Mouse (Mus musculus) MEL (cell line): Measurements from ENCODE around the gene Gm8332. TPM values are rescaled to one million over a fixed set of nuclear protein-coding genes. Genes with fewer than 3 reads are reported as not detected.
"Not testable (repeated sequence)": the region's sequence is repeated elsewhere in the genome, so short reads cannot be mapped to it uniquely, and the experiment has no call there.

ENCODE experiments used
- DNase-seq: peaks from one replicate; pipeline ENCODE4 v3.0.0; 2011; ENCODE audit warnings: low read depth, low spot score
- H3K27ac ChIP-seq: 2 replicates; pipeline ENCODE4 v1.5.1; 2012; ENCODE audit warnings: low read depth, mild to moderate bottlenecking, control low read depth, low read length, moderate library complexity; ENCODE audit not compliant: control insufficient read depth
- H3K27me3 ChIP-seq, 2 experiments: fragments of 150-350 bp in 1 of 2; sonication (generic) in 1 of 2; 2 replicates each; pipeline ENCODE4 v1.6.1; 2012; ENCODE audit warnings: low read length in 2 of 2, mild to moderate bottlenecking in 2 of 2, improper control_type of control experiment in 1 of 2, moderate library complexity in 1 of 2; ENCODE audit not compliant: insufficient read depth in 2 of 2, control insufficient read depth in 1 of 2
- H3K36me3 ChIP-seq, 2 experiments: 2 replicates each; pipeline ENCODE4 v1.6.1; 2012 to 2014; ENCODE audit warnings: low read length in 2 of 2, improper control_type of control experiment in 1 of 2, inconsistent platforms in 1 of 2, mild to moderate bottlenecking in 1 of 2; ENCODE audit not compliant: insufficient read depth in 2 of 2, control insufficient read depth in 1 of 2
- H3K4me1 ChIP-seq, 2 experiments: fragments of 150-350 bp in 1 of 2; sonication (generic) in 1 of 2; 2 replicates each; pipeline ENCODE4 v1.6.1; 2012; ENCODE audit warnings: low read length in 2 of 2, improper control_type of control experiment in 1 of 2, mild to moderate bottlenecking in 1 of 2; ENCODE audit not compliant: insufficient read depth in 2 of 2, control insufficient read depth in 1 of 2
- H3K4me3 ChIP-seq, 2 experiments: fragments of 150-350 bp in 1 of 2; sonication (generic) in 1 of 2; 2 replicates each; pipeline ENCODE4 v1.5.1; 2012; ENCODE audit warnings: low read depth in 2 of 2, low read length in 2 of 2, mild to moderate bottlenecking in 2 of 2, moderate library complexity in 2 of 2, control low read depth in 1 of 2, improper control_type of control experiment in 1 of 2; ENCODE audit not compliant: control insufficient read depth in 1 of 2, insufficient read depth in 1 of 2
- H3K79me2 ChIP-seq: 2 replicates; pipeline ENCODE4 v1.6.1; 2012; ENCODE audit warnings: mild to moderate bottlenecking, low read length, moderate library complexity; ENCODE audit not compliant: control insufficient read depth, poor library complexity, insufficient read depth
- H3K9ac ChIP-seq: 2 replicates; pipeline ENCODE4 v1.6.1; 2012; ENCODE audit warnings: low read depth, mild to moderate bottlenecking, control low read depth, low read length, moderate library complexity; ENCODE audit not compliant: control insufficient read depth, poor library complexity, severe bottlenecking
- H3K9me3 ChIP-seq: fragments of 150-350 bp; sonication (generic); replicated peaks from 2 replicates; pipeline ENCODE4 v1.6.1; 2012; ENCODE audit warnings: mild to moderate bottlenecking, low read length, improper control_type of control experiment, moderate library complexity; ENCODE audit not compliant: insufficient read depth
- BHLHE40 ChIP-seq: IDR thresholded peaks from 2 replicates; pipeline ENCODE4 v1.6.1; 2012; ENCODE audit warnings: low read depth, mild to moderate bottlenecking, inconsistent platforms, low read length, improper control_type of control experiment, borderline replicate concordance
- CHD2 ChIP-seq: IDR thresholded peaks from 2 replicates; pipeline ENCODE4 v1.6.1; 2011; ENCODE audit warnings: low read length, improper control_type of control experiment
- CTCF ChIP-seq, 3 experiments: IDR thresholded peaks in 2 of 3; conservative IDR thresholded peaks in 1 of 3; 2 replicates each; pipeline ENCODE4 v1.5.1; 2011 to 2012; ENCODE audit warnings: low read length in 3 of 3, low read depth in 2 of 3, mild to moderate bottlenecking in 2 of 3, improper control_type of control experiment in 1 of 3, inconsistent platforms in 1 of 3, mixed read lengths in 1 of 3, moderate library complexity in 1 of 3; ENCODE audit not compliant: control insufficient read depth in 1 of 3, insufficient read depth in 1 of 3, poor library complexity in 1 of 3, severe bottlenecking in 1 of 3
- E2F4 ChIP-seq: IDR thresholded peaks from 2 replicates; pipeline ENCODE4 v1.6.1; 2011; ENCODE audit warnings: low read depth, low read length, improper control_type of control experiment, borderline replicate concordance
- ETS1 ChIP-seq: IDR thresholded peaks from 2 replicates; pipeline ENCODE4 v1.6.1; 2012; ENCODE audit warnings: low read depth, mild to moderate bottlenecking, inconsistent platforms, low read length, improper control_type of control experiment, moderate library complexity
- KAT2A ChIP-seq: conservative IDR thresholded peaks from 2 replicates; pipeline ENCODE4 v1.6.1; 2012; ENCODE audit warnings: low read depth, low read length, improper control_type of control experiment, inconsistent platforms
- MAX ChIP-seq: IDR thresholded peaks from 2 replicates; pipeline ENCODE4 v1.6.1; 2011; ENCODE audit warnings: low read length, improper control_type of control experiment
- MAZ ChIP-seq: IDR thresholded peaks from 2 replicates; pipeline ENCODE4 v1.6.1; 2012; ENCODE audit warnings: low read depth, mild to moderate bottlenecking, inconsistent platforms, low read length, improper control_type of control experiment
- MEF2A ChIP-seq: IDR thresholded peaks from 2 replicates; pipeline ENCODE4 v1.6.1; 2014; ENCODE audit warnings: low read depth, mild to moderate bottlenecking, inconsistent platforms, low read length, improper control_type of control experiment; ENCODE audit not compliant: poor library complexity, insufficient replicate concordance, severe bottlenecking; ENCODE audit errors: extremely low read depth
- MXI1 ChIP-seq: IDR thresholded peaks from 2 replicates; pipeline ENCODE4 v1.6.1; 2011; ENCODE audit warnings: mild to moderate bottlenecking, low read depth, low read length, improper control_type of control experiment
- MYB ChIP-seq: IDR thresholded peaks from 2 replicates; pipeline ENCODE4 v1.6.1; 2011; ENCODE audit warnings: mild to moderate bottlenecking, low read depth, low read length, improper control_type of control experiment
- MYC ChIP-seq: IDR thresholded peaks from 2 replicates; pipeline ENCODE4 v1.6.1; 2011; ENCODE audit warnings: low read depth, mild to moderate bottlenecking, low read length, improper control_type of control experiment, moderate library complexity
- POLR2AphosphoS5 ChIP-seq: IDR thresholded peaks from 2 replicates; pipeline ENCODE4 v1.6.1; 2012; ENCODE audit warnings: low read depth, borderline replicate concordance, mild to moderate bottlenecking, inconsistent platforms, low read length, moderate library complexity, mixed read lengths
- RAD21 ChIP-seq: IDR thresholded peaks from 2 replicates; pipeline ENCODE4 v1.6.1; 2011; ENCODE audit warnings: mild to moderate bottlenecking, low read depth, low read length, improper control_type of control experiment
- RCOR1 ChIP-seq: IDR thresholded peaks from 2 replicates; pipeline ENCODE4 v1.6.1; 2012; ENCODE audit warnings: low read depth, mild to moderate bottlenecking, inconsistent platforms, low read length, improper control_type of control experiment
- TBP ChIP-seq: IDR thresholded peaks from 2 replicates; pipeline ENCODE4 v1.8.0; 2011; ENCODE audit warnings: low read depth, low read length, improper control_type of control experiment
- TCF12 ChIP-seq: IDR thresholded peaks from 2 replicates; pipeline ENCODE4 v1.6.1; 2014; ENCODE audit warnings: low read depth, mild to moderate bottlenecking, inconsistent platforms, low read length, improper control_type of control experiment, moderate library complexity
- UBTF ChIP-seq: IDR thresholded peaks from 2 replicates; pipeline ENCODE4 v1.6.1; 2012; ENCODE audit warnings: low read depth, mild to moderate bottlenecking, inconsistent platforms, low read length, improper control_type of control experiment, moderate library complexity, borderline replicate concordance; ENCODE audit not compliant: insufficient read depth
- ZMIZ1 ChIP-seq: IDR thresholded peaks from 2 replicates; pipeline ENCODE4 v1.6.1; 2012; ENCODE audit warnings: low read depth, mild to moderate bottlenecking, inconsistent platforms, low read length, improper control_type of control experiment, moderate library complexity
- polyA plus RNA-seq, 2 experiments: library from polyadenylated mRNA; stranded (reverse) in 1 of 2; unstranded in 1 of 2; fragments of >175 nt in 1 of 2; fragments of >200 nt in 1 of 2; gene quantifications; 2 replicates each; pipeline versions ENCODE4 v1.2.1 to v1.2.4; 2012; ENCODE audit warnings: low replicate concordance in 2 of 2, low read depth in 1 of 2; ENCODE audit not compliant: insufficient read length in 2 of 2, insufficient read depth in 1 of 2, missing spikeins in 1 of 2
- total RNA-seq: library from RNA; depleted of rRNA; stranded (reverse); fragments of 300-350 nt; gene quantifications from 2 replicates; pipeline ENCODE4 v1.2.3, GENCODE M21; 2012

The Gm8332 gene
- total and polyA plus RNA-seq, 3 experiments = not detected

GRCm38 (mm10) chr12:88214641-88215040 lies 35.3 kb downstream of the Gm8332 start:
- Histone ChIP-seq H3K36me3 (peaks cover 0 to 11% of the 10 kb centered on the region in 2 experiments; a peak in 2 of 4 replicates), H3K9me3 (no peaks in the 10 kb centered on the region), H3K4me1 (peaks cover 10 to 15% of the 10 kb centered on the region in 2 experiments), H3K4me3 (no peak overlapping the region), H3K79me2 (no peaks in the 10 kb centered on the region), H3K9ac (no peak overlapping the region), H3K27me3 (no peaks in the 10 kb centered on the region), H3K27ac (no peak overlapping the region)
- TF ChIP-seq BHLHE40 (no peak), MYC (no peak), MXI1 (no peak), TBP (no peak), ZMIZ1 (no peak), RCOR1 (no peak), UBTF (no peak), CTCF (IDR thresholded peaks at IDR 0.05 in 2 of 3, conservative IDR thresholded peaks at IDR 0.05 in 1 of 3; ENCODE audit: control insufficient read depth in 1 of 3, insufficient read depth in 1 of 3, low read depth in 2 of 3, low read length in 3 of 3, poor library complexity in 1 of 3, severe bottlenecking in 1 of 3) (no peak), POLR2AphosphoS5 (no peak), KAT2A (no peak), MYB (no peak), ETS1 (no peak), MAZ (no peak), MEF2A (no peak), MAX (no peak), RAD21 (no peak), E2F4 (no peak), CHD2 (no peak), TCF12 (no peak)
- DNase-seq = no peak

GRCm38 (mm10) chr12:88211458-88211857 lies 38.4 kb downstream of the Gm8332 start:
- H3K36me3 ChIP-seq, H3K9me3 ChIP-seq, H3K27ac ChIP-seq, H3K79me2 ChIP-seq, H3K4me1 ChIP-seq, DNase-seq, H3K9ac ChIP-seq, H3K27me3 ChIP-seq, H3K4me3 ChIP-seq: not testable (repeated sequence)
